Mouse (Mus musculus): ENCODE measurements at regions not wholly inside any gene's neighbourhood (a gene's known extent, or its start where the extent isn't known, plus 50 kb on each side); places are given as distances from the start of the nearest gene placed in this dataset.

DNA sequence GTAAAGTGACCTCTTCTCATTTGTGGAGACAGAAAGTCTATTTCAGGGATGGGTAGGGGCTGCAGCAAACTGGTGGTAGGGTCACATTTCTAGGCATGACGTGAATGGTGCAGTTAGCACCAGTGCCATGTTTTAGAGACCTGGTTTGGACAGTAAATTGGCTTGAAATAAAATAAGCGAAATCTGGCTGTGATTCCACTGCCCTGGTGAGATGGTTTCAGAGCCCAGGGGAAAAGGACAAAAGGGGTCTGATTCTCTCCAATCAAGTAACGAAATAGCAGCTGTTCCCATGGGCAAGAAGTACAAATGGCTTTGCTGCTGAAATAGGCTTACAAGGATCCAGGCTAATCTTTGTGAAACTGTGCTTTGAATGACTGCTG is 350.5 kb upstream of the Id4 start:
- Histone ChIP-seq H3K9ac (replicated peaks) (no peak overlapping the region), H3K27ac (no peak overlapping the region), H3K4me3 (ENCODE audit: insufficient read depth in 1 of 2, low read depth in 2 of 2, low read length in 2 of 2) (no peak overlapping the region), H3K36me3 (replicated peaks; ENCODE audit: control insufficient read depth, insufficient read depth, low read depth) (no peaks in the 10 kb centered on the region), H3K9me3 (ENCODE audit: control insufficient read depth, low read length) (no peaks in the 10 kb centered on the region), H3K27me3 (ENCODE audit: control insufficient read depth, insufficient read depth, low read length) (no peaks in the 10 kb centered on the region), H3K4me2 (ENCODE audit: low read depth) (no peak overlapping the region), H3K4me1 (replicated peaks; ENCODE audit: control insufficient read depth in 2 of 2, insufficient read depth in 2 of 2, low read length in 1 of 2) (no peaks in the 10 kb centered on the region)
- WGBS (ENCODE audit: insufficient replicate concordance) = 46% methylated on average over 3 of the region's 3 CpGs
- ATAC-seq (ENCODE audit: insufficient read depth) = no peak
- DNase-seq (ENCODE audit: low read depth in 3 of 3, low spot score in 3 of 3) = no peak
- TF ChIP-seq EP300 (IDR thresholded peaks at IDR 0.05; ENCODE audit: low read depth) = no peak
- TF ChIP-seq CTCF (IDR thresholded peaks at IDR 0.05; ENCODE audit: low read depth) = no peak

DNA sequence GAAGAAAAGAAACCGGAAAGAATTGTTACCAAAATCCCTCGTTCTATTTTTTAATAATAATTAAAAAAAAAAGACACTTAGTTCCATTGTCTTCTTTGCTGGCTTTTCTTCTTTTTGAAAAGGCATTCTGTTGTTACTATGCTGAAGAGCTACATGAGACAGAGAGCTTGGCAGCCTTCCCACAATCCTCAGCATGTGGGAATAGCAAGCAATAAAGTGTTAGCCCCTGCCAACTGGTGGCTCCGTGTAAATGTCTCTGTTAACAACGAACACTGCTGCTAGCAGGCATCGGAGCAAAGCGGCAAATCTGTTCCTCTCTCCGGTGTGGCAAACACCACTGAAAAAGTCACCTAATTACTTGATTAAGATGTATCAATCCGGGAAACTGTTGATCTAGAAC is 344.6 kb upstream of the Id4 start:
- Histone ChIP-seq H3K9ac (replicated peaks) (no peak overlapping the region), H3K27ac (no peak overlapping the region), H3K9me3 (ENCODE audit: control insufficient read depth, low read length) (no peaks in the 10 kb centered on the region), H3K27me3 (ENCODE audit: control insufficient read depth, insufficient read depth, low read length) (no peaks in the 10 kb centered on the region), H3K4me2 (ENCODE audit: low read depth) (no peak overlapping the region), H3K4me3 (ENCODE audit: insufficient read depth in 1 of 2, low read depth in 2 of 2, low read length in 2 of 2) (no peak overlapping the region), H3K36me3 (replicated peaks; ENCODE audit: control insufficient read depth, insufficient read depth, low read depth) (no peaks in the 10 kb centered on the region), H3K4me1 (replicated peaks; ENCODE audit: control insufficient read depth in 2 of 2, insufficient read depth in 2 of 2, low read length in 1 of 2) (no peaks in the 10 kb centered on the region)
- 73% methylated on average over 8 of the region's 8 CpGs for WGBS (ENCODE audit: insufficient replicate concordance)
- no peak for ATAC-seq (ENCODE audit: insufficient read depth)
- DNase-seq (ENCODE audit: low read depth in 3 of 3, low spot score in 3 of 3) = no peak
- TF ChIP-seq CTCF (IDR thresholded peaks at IDR 0.05; ENCODE audit: low read depth) (no peak), EP300 (IDR thresholded peaks at IDR 0.05; ENCODE audit: low read depth) (no peak)

DNA sequence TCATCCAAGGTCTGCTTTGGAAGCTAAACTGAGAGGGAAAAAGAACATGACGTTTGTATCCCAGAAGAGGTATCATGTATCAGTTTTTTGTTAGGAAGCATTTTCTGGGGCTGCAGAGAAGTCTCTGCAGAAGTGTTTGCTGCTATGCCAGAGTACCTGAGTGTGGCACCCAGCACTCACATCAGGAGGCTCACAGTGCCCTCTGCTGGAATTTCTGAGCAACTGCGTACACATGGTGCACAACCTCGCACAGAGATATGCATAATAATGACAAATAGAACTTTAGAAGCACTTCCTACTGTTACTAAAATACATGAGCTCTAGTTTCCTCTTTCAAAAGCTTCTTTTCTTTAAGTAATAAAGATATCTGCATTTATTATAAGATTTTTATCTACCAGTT is 343.7 kb upstream of the Id4 start:
- Histone ChIP-seq H3K36me3 (replicated peaks; ENCODE audit: control insufficient read depth, insufficient read depth, low read depth) (no peaks in the 10 kb centered on the region), H3K4me2 (ENCODE audit: low read depth) (no peak overlapping the region), H3K27me3 (ENCODE audit: control insufficient read depth, insufficient read depth, low read length) (no peaks in the 10 kb centered on the region), H3K4me1 (replicated peaks; ENCODE audit: control insufficient read depth in 2 of 2, insufficient read depth in 2 of 2, low read length in 1 of 2) (no peaks in the 10 kb centered on the region), H3K4me3 (ENCODE audit: insufficient read depth in 1 of 2, low read depth in 2 of 2, low read length in 2 of 2) (no peak overlapping the region), H3K9ac (replicated peaks) (no peak overlapping the region), H3K9me3 (ENCODE audit: control insufficient read depth, low read length) (no peaks in the 10 kb centered on the region), H3K27ac (no peak overlapping the region)
- WGBS (ENCODE audit: insufficient replicate concordance) = 77% methylated on average over 3 of the region's 3 CpGs
- no peak for TF ChIP-seq EP300 (IDR thresholded peaks at IDR 0.05; ENCODE audit: low read depth)
- TF ChIP-seq CTCF (IDR thresholded peaks at IDR 0.05; ENCODE audit: low read depth) = peak; percentile 26; the same call in 1 of the 2 replicates
- ATAC-seq (ENCODE audit: insufficient read depth) (no peak), DNase-seq (ENCODE audit: low read depth in 3 of 3, low spot score in 3 of 3) (no peak)

DNA sequence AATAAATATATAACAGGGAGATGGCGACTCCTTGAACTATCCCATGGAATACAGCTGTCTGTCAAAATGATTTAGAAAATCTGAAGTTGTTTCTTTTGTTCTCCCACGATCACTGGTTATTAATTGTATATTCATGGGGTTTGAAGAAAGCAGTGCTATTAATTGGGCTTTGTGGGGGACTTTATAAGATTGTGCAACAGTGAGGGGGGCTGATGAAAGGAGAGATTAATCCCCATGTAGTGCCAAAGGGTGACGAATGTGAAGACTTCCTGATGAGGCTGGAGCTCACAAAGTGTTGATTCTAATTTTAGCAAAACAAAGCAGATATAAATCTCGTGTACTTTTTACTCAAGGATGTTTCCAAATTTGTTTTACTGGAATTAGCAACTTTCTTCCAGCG is 340.0 kb upstream of the Id4 start:
- 34% methylated on average over 5 of the region's 5 CpGs for WGBS (ENCODE audit: insufficient replicate concordance)
- no peak overlapping the region for H3K9ac ChIP-seq (replicated peaks)
- H3K4me2 ChIP-seq (ENCODE audit: low read depth) = no peak overlapping the region
- no peak overlapping the region for H3K4me3 ChIP-seq (ENCODE audit: insufficient read depth in 1 of 2, low read depth in 2 of 2, low read length in 2 of 2)
- H3K27me3 ChIP-seq (ENCODE audit: control insufficient read depth, insufficient read depth, low read length) = no peaks in the 10 kb centered on the region
- no peaks in the 10 kb centered on the region for H3K4me1 ChIP-seq (replicated peaks; ENCODE audit: control insufficient read depth in 2 of 2, insufficient read depth in 2 of 2, low read length in 1 of 2)
- TF ChIP-seq CTCF (IDR thresholded peaks at IDR 0.05; ENCODE audit: low read depth) (no peak), EP300 (IDR thresholded peaks at IDR 0.05; ENCODE audit: low read depth) (no peak)
- ATAC-seq (ENCODE audit: insufficient read depth) = no peak
- no peak overlapping the region for H3K27ac ChIP-seq
- H3K9me3 ChIP-seq (ENCODE audit: control insufficient read depth, low read length) = no peaks in the 10 kb centered on the region
- no peaks in the 10 kb centered on the region for H3K36me3 ChIP-seq (replicated peaks; ENCODE audit: control insufficient read depth, insufficient read depth, low read depth)
- DNase-seq (ENCODE audit: low read depth in 3 of 3, low spot score in 3 of 3) = no peak

DNA sequence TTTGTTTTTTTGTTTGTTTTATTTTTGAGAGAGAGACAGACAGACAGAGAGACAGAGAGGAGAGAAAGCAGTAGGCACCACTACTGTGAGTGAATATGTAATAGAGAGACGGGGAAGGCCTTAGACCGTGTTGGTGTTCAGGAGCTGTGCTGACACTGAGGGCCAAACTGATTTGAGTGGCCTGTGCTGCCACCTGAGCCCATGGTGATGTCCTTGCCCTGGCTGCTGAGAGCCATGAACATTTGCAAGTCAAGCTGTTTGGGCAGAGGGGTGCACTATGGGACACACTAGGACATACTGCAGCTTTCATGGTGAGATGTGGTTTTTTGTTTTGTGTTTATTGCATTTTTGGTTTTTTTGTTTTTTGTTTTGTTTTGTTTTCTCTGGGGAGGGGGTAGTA is 320.3 kb upstream of the Id4 start:
- ATAC-seq (ENCODE audit: insufficient read depth) = no peak
- no peak for DNase-seq (ENCODE audit: low read depth in 3 of 3, low spot score in 3 of 3)
- Histone ChIP-seq H3K27me3 (ENCODE audit: control insufficient read depth, insufficient read depth, low read length) (no peaks in the 10 kb centered on the region), H3K9ac (replicated peaks) (no peak overlapping the region), H3K9me3 (ENCODE audit: control insufficient read depth, low read length) (no peaks in the 10 kb centered on the region), H3K4me2 (ENCODE audit: low read depth) (no peak overlapping the region), H3K4me1 (replicated peaks; ENCODE audit: control insufficient read depth in 2 of 2, insufficient read depth in 2 of 2, low read length in 1 of 2) (no peaks in the 10 kb centered on the region), H3K27ac (no peak overlapping the region), H3K36me3 (replicated peaks; ENCODE audit: control insufficient read depth, insufficient read depth, low read depth) (no peaks in the 10 kb centered on the region), H3K4me3 (ENCODE audit: insufficient read depth in 1 of 2, low read depth in 2 of 2, low read length in 2 of 2) (no peak overlapping the region)
- TF ChIP-seq EP300 (IDR thresholded peaks at IDR 0.05; ENCODE audit: low read depth) = no peak
- no peak for TF ChIP-seq CTCF (IDR thresholded peaks at IDR 0.05; ENCODE audit: low read depth)
- 58% methylated on average over 2 of the region's 2 CpGs for WGBS (ENCODE audit: insufficient replicate concordance)
